Mouse (Mus musculus) CH12.LX (cell line): ENCODE measurements at regions not wholly inside any gene's neighbourhood (a gene's known extent, or its start where the extent isn't known, plus 50 kb on each side); places are given as distances from the start of the nearest gene placed in this dataset.

ENCODE experiments used
- DNase-seq: peaks from one replicate; pipeline ENCODE4 v3.0.0-alpha.2; 2013; ENCODE audit errors: extremely low read depth
- H3K27ac ChIP-seq: 2 replicates; pipeline ENCODE4 v1.5.1; 2012; ENCODE audit warnings: low read depth, mild to moderate bottlenecking, control low read depth, moderate library complexity; ENCODE audit not compliant: insufficient read depth
- H3K27me3 ChIP-seq: replicated peaks from 2 replicates; pipeline ENCODE3; 2012; ENCODE audit warnings: inconsistent platforms
- H3K36me3 ChIP-seq, 2 experiments: replicated peaks in 1 of 2; 2 replicates each; pipeline versions ENCODE3 to v1.6.1; 2012; ENCODE audit warnings: inconsistent platforms in 1 of 2, low read length in 1 of 2, mild to moderate bottlenecking in 1 of 2, mixed read lengths in 1 of 2, moderate library complexity in 1 of 2; ENCODE audit not compliant: control insufficient read depth in 1 of 2, insufficient read depth in 1 of 2
- H3K4me1 ChIP-seq, 2 experiments: 2 replicates each; pipeline ENCODE4 v1.6.1; 2012; ENCODE audit warnings: inconsistent platforms in 1 of 2, moderate library complexity in 1 of 2; ENCODE audit not compliant: insufficient read depth in 2 of 2, control insufficient read depth in 1 of 2
- H3K4me2 ChIP-seq: 2 replicates; pipeline ENCODE4 v1.6.1; 2012; ENCODE audit warnings: low read depth, mild to moderate bottlenecking, control low read depth; ENCODE audit not compliant: poor library complexity, insufficient read depth, severe bottlenecking
- H3K4me3 ChIP-seq, 3 experiments: fragments of 150-350 bp in 1 of 3; sonication (generic) in 1 of 3; replicated peaks in 1 of 3; 2 replicates each; pipeline versions ENCODE3 to v1.5.1; 2011 to 2012; ENCODE audit warnings: low read depth in 2 of 3, low read length in 2 of 3, mild to moderate bottlenecking in 2 of 3, moderate library complexity in 2 of 3, control low read depth in 1 of 3, improper control_type of control experiment in 1 of 3, inconsistent platforms in 1 of 3, mixed read lengths in 1 of 3; ENCODE audit not compliant: poor library complexity in 1 of 3
- H3K79me2 ChIP-seq: replicated peaks from 2 replicates; pipeline ENCODE4 v1.6.1; 2012; ENCODE audit warnings: mild to moderate bottlenecking, moderate library complexity; ENCODE audit not compliant: control insufficient read depth, poor library complexity, insufficient read depth, severe bottlenecking; ENCODE audit errors: extremely low read depth
- H3K9ac ChIP-seq: 2 replicates; pipeline ENCODE4 v1.6.1; 2012; ENCODE audit warnings: low read depth, mild to moderate bottlenecking, control low read depth, moderate library complexity; ENCODE audit not compliant: insufficient read depth
- H3K9me3 ChIP-seq: replicated peaks from 2 replicates; pipeline ENCODE3; 2012; ENCODE audit warnings: low read length, inconsistent platforms, mixed read lengths
- BHLHE40 ChIP-seq: IDR thresholded peaks from 2 replicates; pipeline ENCODE4 v1.6.1; 2011; ENCODE audit warnings: mild to moderate bottlenecking, low read depth, low read length, improper control_type of control experiment
- CHD1 ChIP-seq: IDR thresholded peaks from 2 replicates; pipeline ENCODE4 v1.6.1; 2012; ENCODE audit warnings: low read depth, low read length, improper control_type of control experiment, inconsistent platforms
- CHD2 ChIP-seq: IDR thresholded peaks from 2 replicates; pipeline ENCODE4 v1.6.1; 2011; ENCODE audit warnings: low read length, improper control_type of control experiment
- EP300 ChIP-seq: IDR thresholded peaks from 2 replicates; pipeline ENCODE4 v1.6.1; 2011; ENCODE audit warnings: low read length, improper control_type of control experiment
- GABPA ChIP-seq: IDR thresholded peaks from 2 replicates; pipeline ENCODE4 v1.6.1; 2012; ENCODE audit warnings: low read depth, low read length, improper control_type of control experiment, inconsistent platforms; ENCODE audit not compliant: insufficient replicate concordance
- HCFC1 ChIP-seq: IDR thresholded peaks from 2 replicates; pipeline ENCODE4 v1.6.1; 2012; ENCODE audit warnings: low read depth, mild to moderate bottlenecking, inconsistent platforms, low read length, improper control_type of control experiment
- IRF4 ChIP-seq: IDR thresholded peaks from 2 replicates; pipeline ENCODE4 v1.6.1; 2014; ENCODE audit warnings: low read depth, mild to moderate bottlenecking, inconsistent platforms, low read length, improper control_type of control experiment
- KAT2A ChIP-seq: IDR thresholded peaks from 2 replicates; pipeline ENCODE4 v1.6.1; 2012; ENCODE audit warnings: low read length, improper control_type of control experiment, inconsistent platforms; ENCODE audit not compliant: insufficient replicate concordance
- MAFK ChIP-seq: IDR thresholded peaks from 2 replicates; pipeline ENCODE4 v1.6.1; 2011; ENCODE audit warnings: low read length, improper control_type of control experiment; ENCODE audit not compliant: insufficient replicate concordance
- MAZ ChIP-seq: IDR thresholded peaks from 2 replicates; pipeline ENCODE4 v1.6.1; 2012; ENCODE audit warnings: low read depth, mild to moderate bottlenecking, inconsistent platforms, low read length, improper control_type of control experiment, moderate library complexity
- MEF2A ChIP-seq: IDR thresholded peaks from 2 replicates; pipeline ENCODE4 v1.6.1; 2014; ENCODE audit warnings: low read depth, mild to moderate bottlenecking, inconsistent platforms, low read length, improper control_type of control experiment, borderline replicate concordance
- MYC ChIP-seq: IDR thresholded peaks from 2 replicates; pipeline ENCODE4 v1.6.1; 2011; ENCODE audit warnings: low read depth, mild to moderate bottlenecking, improper control_type of control experiment, low read length
- NRF1 ChIP-seq: IDR thresholded peaks from 2 replicates; pipeline ENCODE4 v1.6.1; 2014; ENCODE audit warnings: low read depth, mild to moderate bottlenecking, inconsistent platforms, low read length, improper control_type of control experiment, moderate library complexity
- POLR2AphosphoS2 ChIP-seq: IDR thresholded peaks from 2 replicates; pipeline ENCODE4 v1.6.1; 2011; ENCODE audit warnings: low read depth, low read length, improper control_type of control experiment
- RAD21 ChIP-seq: IDR thresholded peaks from 2 replicates; pipeline ENCODE4 v1.6.1; 2011; ENCODE audit warnings: low read depth, mild to moderate bottlenecking, low read length, improper control_type of control experiment, moderate library complexity
- TCF12 ChIP-seq: IDR thresholded peaks from 2 replicates; pipeline ENCODE4 v1.6.1; 2014; ENCODE audit warnings: low read depth, mild to moderate bottlenecking, inconsistent platforms, low read length, improper control_type of control experiment
- USF1 ChIP-seq: IDR thresholded peaks from 2 replicates; pipeline ENCODE4 v1.6.1; 2014; ENCODE audit warnings: low read depth, mild to moderate bottlenecking, inconsistent platforms, low read length, improper control_type of control experiment
- ZKSCAN1 ChIP-seq: IDR thresholded peaks from 2 replicates; pipeline ENCODE4 v1.6.1; 2012; ENCODE audit warnings: low read depth, inconsistent platforms, low read length, improper control_type of control experiment, borderline replicate concordance
- ZNF384 ChIP-seq: IDR thresholded peaks from 2 replicates; pipeline ENCODE4 v1.6.1; 2012; ENCODE audit warnings: low read depth, low read length, improper control_type of control experiment, inconsistent platforms
- dilution Hi-C: fragments of 300-500 bp; cut with MboI; formaldehyde crosslinking; loops from 2 replicates; pipeline ENCODE4 v1.14.3; 2020; ENCODE audit warnings: low sequenced_read_pairs; ENCODE audit not compliant: extremely low pct_unique_long_range_greater_than_20kb, extremely low pct_ligation_motif_present
- in situ Hi-C: fragments of 300-500 bp; cut with MboI; formaldehyde crosslinking; loops from 3 replicates; pipeline ENCODE4 v1.14.3; 2019; ENCODE audit warnings: low sequenced_read_pairs, low pct_ligation_motif_present, low pct_unique_long_range_greater_than_20kb, mixed read lengths

- DNase-seq, result no peak
- Histone ChIP-seq H3K4me2 (no peak overlapping the region), H3K9ac (no peak overlapping the region), H3K4me1 (no peaks in the 10 kb centered on the region), H3K36me3 (no peaks in the 10 kb centered on the region), H3K27me3 (no peaks in the 10 kb centered on the region), H3K79me2 (no peaks in the 10 kb centered on the region), H3K9me3 (peaks cover 19% of the 10 kb centered on the region), H3K27ac (no peak overlapping the region), H3K4me3 (no peak overlapping the region)
- dilution Hi-C loops (no loop called here), in situ Hi-C loops (no loop called here)
- TF ChIP-seq USF1, result no peak
- TF ChIP-seq ZKSCAN1, result no peak
- TF ChIP-seq IRF4, result no peak
- no peak for TF ChIP-seq RAD21
- no peak for TF ChIP-seq CHD1
- TF ChIP-seq EP300, result no peak
- no peak for TF ChIP-seq GABPA
- no peak for TF ChIP-seq CHD2
- no peak for TF ChIP-seq HCFC1
- no peak for TF ChIP-seq BHLHE40
Observed at GRCm38 (mm10) chr3:11083291-11083690, 747.8 kb upstream of the Gm38303 start.

GRCm38 (mm10) chr3:11074012-11074411 lies 738.5 kb upstream of the Gm38303 start:
- no peaks in the 10 kb centered on the region for H3K27me3 ChIP-seq
- no peaks in the 10 kb centered on the region for H3K4me1 ChIP-seq
- H3K4me2 ChIP-seq, result no peak overlapping the region
- no peaks in the 10 kb centered on the region for H3K36me3 ChIP-seq
- no peak overlapping the region for H3K4me3 ChIP-seq
- no peak overlapping the region for H3K9ac ChIP-seq
- dilution Hi-C loops (no loop called here), in situ Hi-C loops (no loop called here)
- H3K27ac ChIP-seq, result no peak overlapping the region
- H3K9me3 ChIP-seq, result peaks cover 11% of the 10 kb centered on the region
- no peak for DNase-seq
- H3K79me2 ChIP-seq, result no peaks in the 10 kb centered on the region
- TF ChIP-seq IRF4, result no peak
- TF ChIP-seq BHLHE40, result no peak
- no peak for TF ChIP-seq ZNF384
- TF ChIP-seq MAFK, result no peak
- no peak for TF ChIP-seq TCF12
- TF ChIP-seq NRF1, result no peak
- TF ChIP-seq MAZ, result no peak
- no peak for TF ChIP-seq POLR2AphosphoS2
- no peak for TF ChIP-seq ZKSCAN1
- no peak for TF ChIP-seq MEF2A
- no peak for TF ChIP-seq MYC
- no peak for TF ChIP-seq KAT2A
